Mouse (Mus musculus) embryonic facial prominence, embryonic 15.5 days (tissue): Measurements from ENCODE around the gene Otulin. TPM values are rescaled to one million over a fixed set of nuclear protein-coding genes. Genes with fewer than 3 reads are reported as not detected.

Experiments used
- ATAC-seq: fragments of 200-750 bp; cut with Nextera tagmentation; 2 replicates; pipeline ENCODE4 v1.8.0; 2017; ENCODE audit warnings: low read depth, moderate TSS enrichment; ENCODE audit not compliant: insufficient number of reproducible peaks, low FRiP score, low TSS enrichment
- H3K27ac ChIP-seq: fragments of 300-500 bp; sonication (generic); replicated peaks from 2 replicates; pipeline ENCODE4 v1.5.1; 2015; ENCODE audit warnings: mild to moderate bottlenecking, inconsistent platforms
- H3K27me3 ChIP-seq: fragments of 300-500 bp; sonication (generic); 2 replicates; pipeline ENCODE4 v1.6.1; 2015; ENCODE audit warnings: inconsistent platforms
- H3K36me3 ChIP-seq: fragments of 300-500 bp; sonication (generic); 2 replicates; pipeline ENCODE4 v1.6.1; 2015; ENCODE audit warnings: mild to moderate bottlenecking, inconsistent platforms
- H3K4me1 ChIP-seq: fragments of 300-500 bp; sonication (generic); 2 replicates; pipeline ENCODE4 v1.6.1; 2015; ENCODE audit warnings: inconsistent platforms
- H3K4me2 ChIP-seq: fragments of 300-500 bp; sonication (generic); replicated peaks from 2 replicates; pipeline ENCODE4 v1.6.1; 2015; ENCODE audit warnings: mild to moderate bottlenecking, inconsistent platforms
- H3K4me3 ChIP-seq: fragments of 300-500 bp; sonication (generic); replicated peaks from 2 replicates; pipeline ENCODE4 v1.5.1; 2015; ENCODE audit warnings: mild to moderate bottlenecking, inconsistent platforms
- H3K9ac ChIP-seq: fragments of 300-500 bp; sonication (generic); 2 replicates; pipeline ENCODE4 v1.6.1; 2015; ENCODE audit warnings: inconsistent platforms
- H3K9me3 ChIP-seq: fragments of 300-500 bp; sonication (generic); replicated peaks from 2 replicates; pipeline ENCODE4 v1.6.1; 2016; ENCODE audit warnings: inconsistent platforms
- WGBS: fragments of 180-500 bp; shearing (Covaris S2); methylation state at CpG from one replicate; pipeline ENCODE4 v1.1.7; 2015; 5-methylcytosine and 5-hydroxymethylcytosine counted together
- polyA plus RNA-seq: library from polyadenylated mRNA; unstranded; fragments of >200 nt; fragmentation: Nextera tagmentation; extraction: Ambion mirVana; gene quantifications from 2 replicates; pipeline ENCODE4 v1.2.1, GENCODE M21; 2015

The Otulin gene
- polyA plus RNA-seq, 1 experiment from 2014 or later = 29.7 TPM

- ATAC-seq = no peak
- WGBS = 61% methylated on average over 8 of the region's 8 CpGs
- no peaks in the 10 kb centered on the region for H3K9me3 ChIP-seq
Measured at GRCm38 (mm10) chr15:27518026-27518425, 112.5 kb downstream of the Otulin start.

GRCm38 (mm10) chr15:27516927-27517326 lies 113.6 kb downstream of the Otulin start:
- WGBS = 52% methylated on average over 1 of the region's 1 CpGs
- no peaks in the 10 kb centered on the region for H3K27me3 ChIP-seq

More at GRCm38 (mm10) chr15:27518026-27518425, 112.5 kb downstream of the Otulin start:
- no peak overlapping the region for H3K27ac ChIP-seq
- no peak overlapping the region for H3K4me3 ChIP-seq
- no peak overlapping the region for H3K4me2 ChIP-seq
- H3K27me3 ChIP-seq = no peaks in the 10 kb centered on the region
- H3K36me3 ChIP-seq = no peaks in the 10 kb centered on the region
- H3K4me1 ChIP-seq = no peaks in the 10 kb centered on the region
- H3K9ac ChIP-seq = no peak overlapping the region

GRCm38 (mm10) chr15:27508982-27509381 lies 121.5 kb downstream of the Otulin start:
- ATAC-seq = no peak
- no peak overlapping the region for H3K27ac ChIP-seq
- H3K4me3 ChIP-seq = no peak overlapping the region
- H3K27me3 ChIP-seq = no peaks in the 10 kb centered on the region
- WGBS = 95% methylated on average over 17 of the region's 17 CpGs
- H3K9me3 ChIP-seq = no peaks in the 10 kb centered on the region
- H3K4me2 ChIP-seq = no peak overlapping the region
- H3K9ac ChIP-seq = no peak overlapping the region
- H3K36me3 ChIP-seq = no peaks in the 10 kb centered on the region
- H3K4me1 ChIP-seq = no peaks in the 10 kb centered on the region

More at GRCm38 (mm10) chr15:27516927-27517326, 113.6 kb downstream of the Otulin start:
- Histone ChIP-seq H3K36me3 (no peaks in the 10 kb centered on the region), H3K27ac (no peak overlapping the region), H3K9ac (no peak overlapping the region), H3K4me1 (no peaks in the 10 kb centered on the region), H3K4me3 (no peak overlapping the region), H3K4me2 (no peak overlapping the region), H3K9me3 (no peaks in the 10 kb centered on the region)
- no peak for ATAC-seq

DNA sequence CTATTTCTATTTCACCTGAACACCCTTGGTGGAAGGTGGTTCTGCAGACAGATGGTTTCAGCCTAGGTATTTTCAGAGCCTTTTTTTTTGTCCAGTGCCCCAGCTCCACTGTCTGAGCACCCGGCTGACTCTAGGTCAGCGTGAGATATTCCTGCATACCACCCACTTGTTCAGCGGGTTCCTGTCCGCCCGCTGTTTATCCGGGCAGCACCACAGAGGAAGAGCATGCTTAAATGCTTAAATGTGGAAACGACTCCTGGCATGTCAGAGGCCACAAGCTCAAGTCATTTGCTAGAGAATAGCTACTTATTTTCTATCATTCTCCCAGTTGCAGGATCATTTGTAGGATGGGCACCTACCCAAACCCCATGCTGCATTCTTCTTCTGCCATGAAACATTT lies 122.3 kb downstream of the Otulin start:
- Histone ChIP-seq H3K4me1 (no peaks in the 10 kb centered on the region), H3K36me3 (no peaks in the 10 kb centered on the region), H3K9ac (no peak overlapping the region), H3K27me3 (no peaks in the 10 kb centered on the region), H3K9me3 (no peaks in the 10 kb centered on the region), H3K27ac (no peak overlapping the region), H3K4me2 (no peak overlapping the region), H3K4me3 (no peak overlapping the region)
- WGBS = 78% methylated on average over 7 of the region's 7 CpGs
- no peak for ATAC-seq

GRCm38 (mm10) chr15:27506893-27507596 lies 123.4 kb downstream of the Otulin start:
- Histone ChIP-seq H3K36me3 (no peaks in the 10 kb centered on the region), H3K4me1 (no peaks in the 10 kb centered on the region), H3K4me3 (no peak overlapping the region), H3K9ac (no peak overlapping the region), H3K4me2 (no peak overlapping the region), H3K27ac (no peak overlapping the region), H3K27me3 (no peaks in the 10 kb centered on the region), H3K9me3 (no peaks in the 10 kb centered on the region)
- 71% methylated on average over 15 of the region's 15 CpGs for WGBS
- ATAC-seq = no peak

DNA sequence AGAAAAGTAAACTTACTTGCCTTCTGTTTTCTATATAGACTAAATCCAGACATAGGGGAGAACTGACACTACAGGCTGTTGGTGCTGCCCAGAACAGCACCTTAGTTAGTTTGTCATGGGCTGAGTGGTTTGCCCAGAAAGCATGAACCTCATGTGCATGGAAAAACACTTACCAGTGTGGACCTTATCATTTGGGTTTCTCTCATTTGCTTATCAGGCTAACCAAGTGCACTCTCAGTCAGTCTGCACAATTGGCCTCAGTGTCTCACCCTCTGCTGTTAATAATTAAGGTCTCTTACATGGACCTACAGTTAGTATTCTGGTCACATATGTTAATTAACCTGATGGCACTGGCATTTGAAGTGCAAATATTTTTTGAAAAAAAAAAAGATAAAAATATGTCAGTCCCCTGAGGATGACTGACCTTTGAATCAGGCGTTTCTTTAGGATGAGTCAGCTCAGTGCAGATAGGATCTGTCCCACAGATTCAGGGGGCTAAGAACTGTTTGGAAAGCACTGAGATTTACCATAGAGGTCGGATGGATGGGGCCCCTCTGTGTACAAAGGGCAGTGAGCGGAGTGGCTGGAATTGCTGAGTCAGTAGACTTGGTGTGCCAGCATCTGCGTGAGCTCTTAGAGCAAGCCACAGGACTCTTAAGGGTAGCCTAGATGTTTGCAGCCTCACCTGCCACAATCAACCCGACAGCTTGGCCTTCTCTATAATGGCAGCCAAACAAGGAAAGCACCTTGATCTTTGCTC lies 124.2 kb downstream of the Otulin start:
- Histone ChIP-seq H3K4me1 (no peaks in the 10 kb centered on the region), H3K36me3 (no peaks in the 10 kb centered on the region), H3K9ac (no peak overlapping the region), H3K9me3 (no peaks in the 10 kb centered on the region), H3K4me3 (no peak overlapping the region), H3K4me2 (no peak overlapping the region), H3K27me3 (no peaks in the 10 kb centered on the region), H3K27ac (no peak overlapping the region)
- 55% methylated on average over 5 of the region's 5 CpGs for WGBS
- ATAC-seq = no peak

DNA sequence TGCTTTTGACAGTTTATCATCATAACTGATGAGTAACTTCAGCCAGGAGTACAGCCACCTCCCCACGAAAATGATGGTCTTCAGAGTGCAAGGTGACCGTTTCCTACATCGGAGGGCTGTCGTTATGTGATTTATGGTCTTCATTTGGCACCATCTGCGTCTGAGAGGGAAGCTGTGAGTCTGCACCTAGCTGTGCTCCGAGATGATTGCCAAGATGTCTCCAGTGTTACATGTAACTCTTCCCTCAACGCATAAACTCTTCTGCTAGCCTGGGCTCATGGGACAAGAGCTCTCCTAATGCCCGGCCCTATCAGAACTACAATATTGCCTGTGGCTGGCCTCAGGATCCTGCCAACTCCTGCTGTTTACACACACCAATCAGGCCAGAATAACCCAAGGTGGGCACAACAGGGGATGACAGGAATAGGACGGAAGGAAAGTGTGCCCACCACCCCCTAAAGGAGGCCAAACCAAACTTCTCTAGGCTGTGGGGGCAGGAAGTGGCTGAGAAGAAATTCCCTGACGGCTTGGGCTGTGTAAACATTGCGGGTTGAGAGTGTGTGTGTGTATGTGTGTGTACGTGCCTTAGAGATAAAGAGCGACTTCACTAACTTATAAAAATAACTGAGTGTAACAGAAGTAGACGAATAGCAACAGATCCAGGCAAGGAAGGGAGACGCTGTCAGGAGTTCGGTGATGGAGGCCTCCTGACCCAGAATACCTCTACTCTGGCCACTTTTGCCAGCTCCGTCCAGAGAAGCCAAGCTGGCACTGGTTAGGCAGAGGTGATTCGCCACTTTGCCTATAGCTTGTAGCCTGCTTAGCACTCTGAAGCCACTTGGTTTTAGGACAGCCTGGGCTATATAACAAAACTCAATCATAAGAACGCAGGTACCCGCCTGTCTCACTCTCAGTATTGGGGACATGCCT lies 126.4 kb downstream of the Otulin start:
- WGBS = 77% methylated on average over 20 of the region's 20 CpGs
- H3K27me3 ChIP-seq = no peaks in the 10 kb centered on the region
- H3K4me2 ChIP-seq = no peak overlapping the region
- no peak for ATAC-seq
- H3K9me3 ChIP-seq = no peaks in the 10 kb centered on the region
- no peaks in the 10 kb centered on the region for H3K4me1 ChIP-seq
- H3K36me3 ChIP-seq = no peaks in the 10 kb centered on the region
- no peak overlapping the region for H3K4me3 ChIP-seq
- H3K9ac ChIP-seq = no peak overlapping the region
- H3K27ac ChIP-seq = no peak overlapping the region

- Histone ChIP-seq H3K4me2 (no peak overlapping the region), H3K27ac (no peak overlapping the region), H3K4me1 (no peaks in the 10 kb centered on the region), H3K27me3 (no peaks in the 10 kb centered on the region), H3K36me3 (no peaks in the 10 kb centered on the region), H3K9ac (no peak overlapping the region), H3K4me3 (no peak overlapping the region), H3K9me3 (no peaks in the 10 kb centered on the region)
- no peak for ATAC-seq
- 77% methylated on average over 9 of the region's 9 CpGs for WGBS
Measured at GRCm38 (mm10) chr15:27503221-27503620, 127.3 kb downstream of the Otulin start.

GRCm38 (mm10) chr15:27502338-27502737 lies 128.2 kb downstream of the Otulin start:
- WGBS = 84% methylated on average over 13 of the region's 13 CpGs
- no peaks in the 10 kb centered on the region for H3K36me3 ChIP-seq
- no peak overlapping the region for H3K4me3 ChIP-seq
- ATAC-seq = no peak
- H3K4me2 ChIP-seq = no peak overlapping the region
- H3K9ac ChIP-seq = no peak overlapping the region
- no peaks in the 10 kb centered on the region for H3K9me3 ChIP-seq
- no peak overlapping the region for H3K27ac ChIP-seq
- no peaks in the 10 kb centered on the region for H3K27me3 ChIP-seq
- 0 out of 2 replicates have a peak, but pooled peaks cover 4% of the 10 kb centered on the region for H3K4me1 ChIP-seq

GRCm38 (mm10) chr15:27500390-27500789 lies 130.1 kb downstream of the Otulin start:
- no peak for ATAC-seq
- no peak overlapping the region for H3K4me2 ChIP-seq
- H3K4me3 ChIP-seq = no peak overlapping the region
- WGBS = 60% methylated on average over 15 of the region's 15 CpGs
- H3K4me1 ChIP-seq = peaks cover 12% of the 10 kb centered on the region; the same call in 1 of the 2 replicates
- H3K36me3 ChIP-seq = no peaks in the 10 kb centered on the region
- H3K9me3 ChIP-seq = no peaks in the 10 kb centered on the region
- no peaks in the 10 kb centered on the region for H3K27me3 ChIP-seq
- H3K9ac ChIP-seq = no peak overlapping the region
- no peak overlapping the region for H3K27ac ChIP-seq

GRCm38 (mm10) chr15:27498078-27498477 lies 132.4 kb downstream of the Otulin start:
- H3K27ac ChIP-seq = no peak overlapping the region
- no peak for ATAC-seq
- H3K4me3 ChIP-seq = no peak overlapping the region
- H3K4me1 ChIP-seq = peaks cover 23% of the 10 kb centered on the region
- 71% methylated on average over 5 of the region's 5 CpGs for WGBS
- no peak overlapping the region for H3K9ac ChIP-seq
- H3K9me3 ChIP-seq = no peaks in the 10 kb centered on the region
- no peak overlapping the region for H3K4me2 ChIP-seq
- H3K27me3 ChIP-seq = no peaks in the 10 kb centered on the region
- no peaks in the 10 kb centered on the region for H3K36me3 ChIP-seq
